Mouse (Mus musculus) adrenal gland, adult (tissue): Measurements from ENCODE around the gene Ankrd44.

Experiments used
- DNase-seq, 2 experiments: peaks; one replicate each; pipeline ENCODE4 v3.0.0; 2022 to 2023; ENCODE audit warnings: low spot score in 1 of 2; ENCODE audit not compliant: inconsistent age in 2 of 2

The Ankrd44 gene

GRCm38 (mm10) chr1:54658558-54658957 lies 267.6 kb downstream of the Ankrd44 start:
- no peak for DNase-seq

GRCm38 (mm10) chr1:54648237-54648636 lies 277.9 kb downstream of the Ankrd44 start:
- DNase-seq = peak in 1 of 2 experiments; percentile 66

- DNase-seq = peak in 1 of 2 experiments; percentile 28
Observed at GRCm38 (mm10) chr1:54647335-54647745, 278.8 kb downstream of the Ankrd44 start.

GRCm38 (mm10) chr1:54640184-54640795 lies 285.9 kb downstream of the Ankrd44 start:
- no peak for DNase-seq

GRCm38 (mm10) chr1:54639506-54640078 lies 286.6 kb downstream of the Ankrd44 start:
- no peak for DNase-seq

GRCm38 (mm10) chr1:54639076-54639475 lies 287.1 kb downstream of the Ankrd44 start:
- DNase-seq = no peak

GRCm38 (mm10) chr1:54637340-54637739 lies 288.8 kb downstream of the Ankrd44 start:
- no peak for DNase-seq

- no peak for DNase-seq
Observed at GRCm38 (mm10) chr1:54629106-54629505, 297.1 kb downstream of the Ankrd44 start.

- DNase-seq = peak in 1 of 2 experiments; percentile 52
Observed at GRCm38 (mm10) chr1:54614963-54615362, 311.2 kb downstream of the Ankrd44 start.

- DNase-seq = no peak
Observed at GRCm38 (mm10) chr1:54612344-54612743, 313.8 kb downstream of the Ankrd44 start.

- DNase-seq = no peak
Observed at GRCm38 (mm10) chr1:54611891-54612290, 314.3 kb downstream of the Ankrd44 start.

- no peak for DNase-seq
Observed at GRCm38 (mm10) chr1:54606936-54607335, 319.3 kb downstream of the Ankrd44 start.

GRCm38 (mm10) chr1:54601692-54602091 lies 324.5 kb downstream of the Ankrd44 start:
- no peak for DNase-seq

GRCm38 (mm10) chr1:54600275-54600674 lies 325.9 kb downstream of the Ankrd44 start:
- no peak for DNase-seq

GRCm38 (mm10) chr1:54597594-54598217 lies 328.5 kb downstream of the Ankrd44 start:
- DNase-seq = no peak

GRCm38 (mm10) chr1:54596151-54596550 lies 330.0 kb downstream of the Ankrd44 start:
- no peak for DNase-seq
